Mouse (Mus musculus) forebrain, embryonic 11.5 days (tissue): ENCODE data around the gene Adgrg2. TPM values are rescaled to one million over a fixed set of nuclear protein-coding genes. Genes with fewer than 3 reads are reported as not detected.
A peak's percentile ranks its signal among the peaks of the same experiment; 100 is the strongest.

Experiments
- ATAC-seq: fragments of 200-750 bp; cut with Nextera tagmentation; replicated peaks from 2 replicates; pipeline ENCODE4 v1.8.0; 2017; ENCODE audit warnings: moderate TSS enrichment; ENCODE audit not compliant: low FRiP score
- DNase-seq: peaks from one replicate; pipeline ENCODE4 v3.0.0-alpha.2; 2017; ENCODE audit warnings: low spot score
- H3K27ac ChIP-seq: fragments of 300-500 bp; sonication (generic); 2 replicates; pipeline ENCODE4 v1.5.1; 2014; ENCODE audit warnings: low read depth, low read length
- H3K27me3 ChIP-seq: fragments of 300-500 bp; sonication (generic); 2 replicates; pipeline ENCODE4 v1.6.1; 2014; ENCODE audit warnings: mild to moderate bottlenecking, low read length, mixed read lengths; ENCODE audit not compliant: control insufficient read depth, insufficient read depth
- H3K36me3 ChIP-seq: fragments of 300-500 bp; sonication (generic); 2 replicates; pipeline ENCODE4 v1.6.1; 2014; ENCODE audit warnings: mild to moderate bottlenecking, low read length, moderate library complexity, mixed read lengths; ENCODE audit not compliant: control insufficient read depth, insufficient read depth
- H3K4me1 ChIP-seq: fragments of 300-500 bp; sonication (generic); replicated peaks from 2 replicates; pipeline ENCODE4 v1.6.1; 2014; ENCODE audit warnings: low read length, mixed read lengths; ENCODE audit not compliant: control insufficient read depth, insufficient read depth
- H3K4me2 ChIP-seq: fragments of 300-500 bp; sonication (generic); 2 replicates; pipeline ENCODE4 v1.6.1; 2014; ENCODE audit warnings: low read depth, mild to moderate bottlenecking, low read length, moderate library complexity, mixed read lengths; ENCODE audit not compliant: severe bottlenecking
- H3K4me3 ChIP-seq: fragments of 300-500 bp; sonication (generic); 2 replicates; pipeline ENCODE4 v1.5.1; 2014; ENCODE audit warnings: low read depth, low read length
- H3K9ac ChIP-seq: fragments of 300-500 bp; sonication (generic); 2 replicates; pipeline ENCODE4 v1.6.1; 2014; ENCODE audit warnings: low read length
- H3K9me3 ChIP-seq: fragments of 300-500 bp; sonication (generic); 2 replicates; pipeline ENCODE4 v1.6.1; 2016; ENCODE audit warnings: low read length, mixed read lengths; ENCODE audit not compliant: control insufficient read depth
- WGBS: fragments of 180-500 bp; shearing (Covaris S2); extraction: QIAGEN DNeasy Blood & Tissue Kit; methylation state at CpG from one replicate; pipeline ENCODE4 v1.1.7; 2014; 5-methylcytosine and 5-hydroxymethylcytosine counted together
- polyA plus RNA-seq: library from polyadenylated mRNA; unstranded; fragments of >200 nt; fragmentation: Nextera tagmentation; extraction: Ambion mirVana; gene quantifications from 2 replicates; pipeline ENCODE4 v1.2.1, GENCODE M21; 2014

Adgrg2 gene
- polyA plus RNA-seq, 1 experiment from 2014 or later, result 1.1 TPM

DNA sequence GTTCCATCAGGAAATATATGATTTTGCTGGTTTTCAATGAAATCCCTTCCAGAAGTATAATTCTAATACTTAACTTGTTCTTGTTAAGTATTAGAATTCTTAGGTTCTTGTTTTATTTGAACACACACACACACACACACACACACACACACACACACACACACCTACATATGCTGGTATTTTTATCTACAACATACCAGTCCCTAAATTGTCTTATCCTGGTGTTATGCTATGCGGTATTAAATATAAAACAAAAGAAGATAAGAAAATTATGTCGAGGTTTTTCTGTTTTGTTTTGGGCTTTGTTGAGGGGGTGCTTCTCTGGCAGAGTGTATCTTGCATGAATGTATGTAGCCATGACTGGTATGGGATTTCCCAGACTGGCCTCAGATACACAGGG lies 99.3 kb downstream of the Adgrg2 start:
- Histone ChIP-seq H3K4me1 (no peaks in the 10 kb centered on the region), H3K36me3 (no peaks in the 10 kb centered on the region), H3K4me2 (no peak overlapping the region), H3K27ac (no peak overlapping the region), H3K4me3 (no peak overlapping the region), H3K9ac (no peak overlapping the region), H3K9me3 (no peaks in the 10 kb centered on the region), H3K27me3 (peaks cover 2% of the 10 kb centered on the region)
- no peak for DNase-seq
- 77% methylated on average over 2 of the region's 2 CpGs for WGBS
- ATAC-seq, result no peak

DNA sequence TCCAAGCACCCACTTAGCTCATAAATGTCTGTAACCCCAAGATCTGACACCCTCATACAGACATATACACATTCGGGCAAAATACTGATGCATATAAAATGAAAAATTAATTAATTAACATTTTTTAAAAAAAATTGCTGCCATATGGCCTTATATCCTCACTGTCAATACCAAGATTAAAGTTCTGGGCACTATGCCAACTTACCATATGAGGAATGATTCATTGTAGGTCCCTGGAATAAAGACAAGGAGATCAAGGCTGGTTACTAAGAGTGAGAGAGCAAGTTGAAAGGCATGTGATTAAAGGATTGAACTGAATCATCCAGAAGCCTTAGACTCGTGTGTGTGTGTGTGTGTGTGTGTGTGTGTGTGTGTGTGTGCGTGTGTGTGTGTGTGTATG lies 103.8 kb downstream of the Adgrg2 start:
- Histone ChIP-seq H3K4me3 (no peak overlapping the region), H3K4me2 (no peak overlapping the region), H3K27me3 (peaks cover 2% of the 10 kb centered on the region; the same call in 1 of the 2 replicates), H3K9ac (no peak overlapping the region), H3K4me1 (no peaks in the 10 kb centered on the region), H3K36me3 (no peaks in the 10 kb centered on the region), H3K27ac (no peak overlapping the region), H3K9me3 (no peaks in the 10 kb centered on the region)
- ATAC-seq (no peak), DNase-seq (no peak)
- 62% methylated on average over 3 of the region's 3 CpGs for WGBS

GRCm38 (mm10) chrX:160494921-160495320 lies 104.4 kb downstream of the Adgrg2 start:
- Histone ChIP-seq H3K9ac (no peak overlapping the region), H3K27ac (no peak overlapping the region), H3K4me2 (no peak overlapping the region), H3K27me3 (peaks cover 2% of the 10 kb centered on the region; the same call in 1 of the 2 replicates), H3K36me3 (no peaks in the 10 kb centered on the region), H3K4me1 (no peaks in the 10 kb centered on the region), H3K4me3 (no peak overlapping the region), H3K9me3 (no peaks in the 10 kb centered on the region)
- ATAC-seq (no peak), DNase-seq (no peak)
- 83% methylated on average over 6 of the region's 6 CpGs for WGBS

GRCm38 (mm10) chrX:160496473-160496872 lies 106.0 kb downstream of the Adgrg2 start:
- DNase-seq (no peak), ATAC-seq (no peak)
- H3K27me3 ChIP-seq, result no peaks in the 10 kb centered on the region; the same call in 1 of the 2 replicates
- 82% methylated on average over 5 of the region's 5 CpGs for WGBS
- H3K27ac ChIP-seq, result no peak overlapping the region
- no peaks in the 10 kb centered on the region for H3K9me3 ChIP-seq
- no peak overlapping the region for H3K4me2 ChIP-seq
- H3K9ac ChIP-seq, result no peak overlapping the region
- H3K36me3 ChIP-seq, result no peaks in the 10 kb centered on the region
- no peak overlapping the region for H3K4me3 ChIP-seq
- H3K4me1 ChIP-seq, result no peaks in the 10 kb centered on the region

GRCm38 (mm10) chrX:160501095-160501494 lies 110.6 kb downstream of the Adgrg2 start:
- Histone ChIP-seq H3K9me3 (no peaks in the 10 kb centered on the region), H3K4me1 (0 out of 2 replicates have a peak, but pooled peaks cover 2% of the 10 kb centered on the region), H3K36me3 (no peaks in the 10 kb centered on the region), H3K9ac (no peak overlapping the region), H3K4me3 (no peak overlapping the region), H3K27me3 (peaks cover 4% of the 10 kb centered on the region), H3K27ac (no peak overlapping the region), H3K4me2 (no peak overlapping the region)
- ATAC-seq, result no peak
- WGBS, result 91% methylated on average over 3 of the region's 3 CpGs
- DNase-seq, result no peak

GRCm38 (mm10) chrX:160501687-160502047 lies 111.2 kb downstream of the Adgrg2 start:
- H3K4me2 ChIP-seq, result peak overlapping the region; percentile 46
- ATAC-seq (peak; percentile 83), DNase-seq (no peak)
- H3K9me3 ChIP-seq, result no peaks in the 10 kb centered on the region
- no peak overlapping the region for H3K27ac ChIP-seq
- H3K4me1 ChIP-seq, result 0 out of 2 replicates have a peak, but pooled peaks cover 2% of the 10 kb centered on the region
- peak overlapping the region; percentile 53 for H3K4me3 ChIP-seq
- WGBS, result 28% methylated on average over 12 of the region's 12 CpGs
- H3K27me3 ChIP-seq, result peaks cover 4% of the 10 kb centered on the region
- peak overlapping the region; percentile 66 for H3K9ac ChIP-seq
- no peaks in the 10 kb centered on the region for H3K36me3 ChIP-seq

DNA sequence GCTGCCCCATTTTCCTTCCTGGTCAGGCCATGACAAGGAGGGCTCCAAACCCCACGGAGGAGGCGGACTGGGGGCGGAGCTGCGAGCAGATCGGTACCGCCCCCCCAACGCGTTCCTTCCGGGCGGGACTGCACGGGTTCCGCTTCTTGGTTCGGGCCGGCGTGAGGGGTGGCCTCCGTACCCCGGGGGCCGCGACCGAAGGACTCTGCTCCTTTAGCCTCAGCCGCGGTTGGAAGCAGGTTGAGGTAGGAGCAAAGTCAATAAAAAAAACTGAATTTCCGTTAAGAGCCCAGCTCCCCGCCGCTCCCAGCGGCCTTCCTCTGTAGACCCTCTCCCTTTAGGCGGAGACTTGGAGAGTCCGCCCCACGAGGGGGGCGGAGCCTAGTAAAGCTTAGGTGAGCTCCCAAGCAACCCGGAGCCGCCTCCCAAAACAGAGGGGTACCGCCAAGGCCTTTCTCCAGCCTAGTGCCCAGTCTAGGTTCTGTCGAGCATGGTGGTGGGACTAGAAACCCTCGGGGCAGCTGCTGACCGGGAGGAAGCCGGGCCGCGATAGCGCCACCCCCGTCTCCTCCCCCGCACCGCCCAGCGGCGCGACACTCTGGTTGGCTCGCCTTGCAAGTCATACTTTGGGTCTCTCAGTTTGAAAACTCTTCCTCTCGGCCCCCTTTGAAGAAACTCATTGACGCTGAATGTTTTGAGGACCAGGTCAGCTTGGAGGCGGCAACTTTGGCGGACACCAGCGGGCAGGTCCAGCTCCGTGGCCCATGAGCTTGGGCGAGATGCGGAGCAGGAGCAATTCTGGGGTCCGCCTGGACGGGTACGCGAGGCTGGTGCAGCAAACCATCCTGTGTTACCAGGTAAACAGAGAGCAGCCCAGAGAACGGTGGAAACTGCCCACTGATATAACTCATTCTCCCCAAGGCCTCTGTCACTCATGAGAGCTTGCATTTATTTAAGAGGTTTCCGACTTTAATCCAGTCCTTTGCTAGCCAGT lies 111.9 kb downstream of the Adgrg2 start, which contains the start of gene Phka2:
Phka2 (plus strand) TSS at position 119 of the 994 bp plus-strand sequence.
- Histone ChIP-seq H3K4me2 (peak within 1 kb of the TSS; percentile 51), H3K9me3 (no peaks in the 10 kb centered on the region), H3K4me1 (0 out of 2 replicates have a peak, but pooled peaks cover 2% of the 10 kb centered on the region), H3K27me3 (peaks cover 4% of the 10 kb centered on the region), H3K36me3 (no peaks in the 10 kb centered on the region), H3K9ac (peak within 1 kb of the TSS; percentile 66), H3K4me3 (peak within 1 kb of the TSS; percentile 53), H3K27ac (peak within 1 kb of the TSS; percentile 50; the same call in 1 of the 2 replicates)
- DNase-seq (peak; percentile 88), ATAC-seq (peak; percentile 98)
- WGBS, result 12% methylated on average over 60 of the region's 61 CpGs

GRCm38 (mm10) chrX:160509046-160509445 lies 118.6 kb downstream of the Adgrg2 start:
- WGBS, result 76% methylated on average over 1 of the region's 1 CpGs
- Histone ChIP-seq H3K36me3 (no peaks in the 10 kb centered on the region), H3K4me2 (no peak overlapping the region), H3K27me3 (no peaks in the 10 kb centered on the region), H3K9me3 (no peaks in the 10 kb centered on the region), H3K27ac (no peak overlapping the region), H3K4me3 (no peak overlapping the region), H3K4me1 (no peaks in the 10 kb centered on the region), H3K9ac (no peak overlapping the region)
- DNase-seq (no peak), ATAC-seq (no peak)
